Mouse (Mus musculus) liver, embryonic 14.5 days (tissue): Measurements from ENCODE around the gene Ankrd6.

Source experiments
- CTCF ChIP-seq: IDR thresholded peaks from 2 replicates; pipeline ENCODE4 v1.5.1; 2016; ENCODE audit warnings: antibody characterized with exemption, low read depth, control low read depth
- EP300 ChIP-seq: IDR thresholded peaks from 2 replicates; pipeline ENCODE4 v1.6.1; 2016; ENCODE audit warnings: antibody characterized with exemption, low read depth

DNA sequence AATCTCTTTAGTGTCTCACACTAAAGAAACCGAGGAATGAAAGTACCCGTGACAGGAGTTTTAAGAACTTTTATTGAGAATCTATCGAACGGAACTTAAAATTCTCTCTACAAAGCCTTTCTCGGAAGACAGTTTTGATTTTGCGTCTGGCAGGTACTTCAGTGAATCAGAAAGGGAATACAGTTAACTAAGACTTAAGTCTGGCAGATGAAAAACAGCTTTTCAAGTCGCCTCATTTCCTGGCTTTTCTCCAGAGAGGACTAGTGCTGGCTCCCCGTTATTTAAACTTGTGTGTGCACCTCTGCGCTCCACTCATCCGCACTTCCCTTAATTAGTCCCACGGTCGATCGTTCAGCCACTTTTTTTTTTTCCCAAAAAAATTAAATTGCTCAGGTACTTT is 33.6 kb upstream of the Ankrd6 start:
- TF ChIP-seq CTCF (no peak), EP300 (no peak)
